ENCODE assay signal across 18 mouse cellular contexts in genomic region chr8:91995407-91996144, GRCm38 (mm10).
DNase-seq lines count a peak whose midpoint lies in the region; ATAC-seq and TF ChIP-seq lines count a peak whose summit lies in the region.
"Had no signal": no experiment of that assay in that cellular context is flagged by ENCODE, and none has a peak within 500 bp of the region (broad histone marks: within the 10 kb centered on the region; RNA-seq: fewer than 3 reads in every experiment).

No protein-coding gene starts in this region.

- no peak for DNase-seq in heart, embryonic 10.5 days (ENCODE audit: low spot score)
- no peak for DNase-seq in heart, postnatal 4 days
- peak; percentile 70 for DNase-seq in brain, embryonic 14.5 days (ENCODE audit: low read depth)
- DNase-seq in hindbrain, postnatal 0 days (ENCODE audit: low spot score), result peak; percentile 33
- no peak for DNase-seq in urinary bladder, postnatal 10 days (ENCODE audit: low spot score)
- no peak for DNase-seq in adrenal gland, adult 2 months
- DNase-seq in ovary, postnatal 10 days (ENCODE audit: low spot score), result no peak
- DNase-seq: adrenal gland, postnatal 14 days; cerebellum, postnatal 25 days; forebrain, postnatal 0 days; heart, postnatal 36 days; kidney, adult 2 months; thymus, postnatal 25 days had no signal

- peak overlapping the region; percentile 10; the same call in 1 of the 2 replicates for H3K27ac ChIP-seq in heart, embryonic 10.5 days
- H3K27ac ChIP-seq in hindbrain, postnatal 0 days, result no peak overlapping the region
- H3K27ac ChIP-seq in neural tube, embryonic 12.5 days, result no peak overlapping the region
- H3K27ac ChIP-seq: embryonic facial prominence, embryonic 15.5 days; stomach, embryonic 15.5 days had no signal

- peaks cover 65% of the 10 kb centered on the region for H3K27me3 ChIP-seq in heart, embryonic 10.5 days (ENCODE audit: insufficient read depth, poor library complexity, severe bottlenecking)
- 0 out of 2 replicates have a peak, but pooled peaks cover 4% of the 10 kb centered on the region for H3K27me3 ChIP-seq in hindbrain, postnatal 0 days (ENCODE audit: insufficient read depth, low read length)
- no peaks in the 10 kb centered on the region for H3K27me3 ChIP-seq in neural tube, embryonic 12.5 days (replicated peaks)

- H3K9ac ChIP-seq in hindbrain, postnatal 0 days (replicated peaks; ENCODE audit: low read length), result no peak overlapping the region
- no peak overlapping the region for H3K9ac ChIP-seq in neural tube, embryonic 12.5 days
- H3K9ac ChIP-seq: embryonic facial prominence, embryonic 15.5 days; forebrain, postnatal 0 days; stomach, embryonic 15.5 days had no signal

- H3K4me2 ChIP-seq in hindbrain, postnatal 0 days (ENCODE audit: low read depth, low read length), result no peak overlapping the region
- peak overlapping the region; percentile 37; the same call in 1 of the 2 replicates for H3K4me2 ChIP-seq in neural tube, embryonic 12.5 days (replicated peaks)
- H3K4me2 ChIP-seq: embryonic facial prominence, embryonic 15.5 days; liver, embryonic 11.5 days; stomach, embryonic 15.5 days had no signal

- WGBS in heart, embryonic 10.5 days, result 70% methylated on average over 9 of the region's 9 CpGs
- 29% methylated on average over 9 of the region's 9 CpGs for WGBS in hindbrain, postnatal 0 days
- WGBS in neural tube, embryonic 12.5 days, result 19% methylated on average over 9 of the region's 9 CpGs

- TF ChIP-seq CTCF in brain, embryonic 14.5 days (IDR thresholded peaks at IDR 0.05; ENCODE audit: borderline replicate concordance, extremely low read depth, insufficient read depth, insufficient read length), result no peak
- TF ChIP-seq CTCF in hindbrain, postnatal 0 days (IDR thresholded peaks at IDR 0.05; ENCODE audit: low read depth), result no peak

- ATAC-seq in hindbrain, postnatal 0 days, result no peak
- peak; percentile 38 for ATAC-seq in neural tube, embryonic 12.5 days (ENCODE audit: low FRiP score, low read depth)
- ATAC-seq: forebrain, postnatal 0 days; lung, postnatal 0 days had no signal

- peaks cover 41% of the 10 kb centered on the region for H3K4me1 ChIP-seq in heart, embryonic 10.5 days
- no peaks in the 10 kb centered on the region for H3K4me1 ChIP-seq in hindbrain, postnatal 0 days (ENCODE audit: insufficient read depth, low read length)
- peaks cover 66% of the 10 kb centered on the region for H3K4me1 ChIP-seq in neural tube, embryonic 12.5 days

- H3K36me3 ChIP-seq in heart, embryonic 10.5 days, result no peaks in the 10 kb centered on the region
- H3K36me3 ChIP-seq in hindbrain, postnatal 0 days (ENCODE audit: insufficient read depth, low read length), result no peaks in the 10 kb centered on the region
- H3K36me3 ChIP-seq in neural tube, embryonic 12.5 days, result no peaks in the 10 kb centered on the region
- H3K36me3 ChIP-seq: embryonic facial prominence, embryonic 15.5 days; stomach, embryonic 15.5 days had no signal

- no peaks in the 10 kb centered on the region for H3K9me3 ChIP-seq in heart, embryonic 10.5 days
- H3K9me3 ChIP-seq in hindbrain, postnatal 0 days (ENCODE audit: low read length), result no peaks in the 10 kb centered on the region
- H3K9me3 ChIP-seq in neural tube, embryonic 12.5 days, result no peaks in the 10 kb centered on the region
- H3K9me3 ChIP-seq: stomach, embryonic 15.5 days had no signal

- H3K4me3 ChIP-seq in heart, embryonic 10.5 days, result no peak overlapping the region
- H3K4me3 ChIP-seq in hindbrain, postnatal 0 days (ENCODE audit: low read length), result no peak overlapping the region
- H3K4me3 ChIP-seq in neural tube, embryonic 12.5 days, result no peak overlapping the region
- H3K4me3 ChIP-seq: embryonic facial prominence, embryonic 15.5 days; stomach, embryonic 15.5 days had no signal

- TF ChIP-seq POLR2A in brain, embryonic 14.5 days (IDR thresholded peaks at IDR 0.05; ENCODE audit: borderline replicate concordance, extremely low read depth, insufficient read depth, insufficient read length, poor library complexity, severe bottlenecking), result no peak

Comparison
In these comparisons a context has a peak if more than half of its experiments do, and no peak if none do; other contexts are left out.
1. DNase-seq: peak in brain, embryonic 14.5 days (single experiment) and hindbrain, postnatal 0 days (single experiment); none in heart, embryonic 10.5 days (single experiment), heart, postnatal 4 days (single experiment), urinary bladder, postnatal 10 days (single experiment), adrenal gland, adult 2 months (single experiment) and ovary, postnatal 10 days (single experiment).